Mouse (Mus musculus): ENCODE measurements around the gene Fibin.
A peak's percentile ranks its signal among the peaks of the same experiment; 100 is the strongest.

Fibin gene

GRCm38 (mm10) chr2:110362432-110363283 is at the start of gene Fibin:
Fibin (minus strand) TSS chr2:110363183.
- DNase-seq (ENCODE audit: low spot score in 2 of 2), result peak in 1 of 2 experiments; percentile 50

GRCm38 (mm10) chr2:110411428-110411827 is 48.4 kb upstream of the Fibin start:
- no peak for DNase-seq (ENCODE audit: low spot score in 2 of 2)

GRCm38 (mm10) chr2:110408757-110409156 is 45.8 kb upstream of the Fibin start:
- DNase-seq (ENCODE audit: low spot score in 2 of 2), result no peak

GRCm38 (mm10) chr2:110392714-110393336 is 29.8 kb upstream of the Fibin start:
- DNase-seq (ENCODE audit: low spot score in 2 of 2), result no peak

- no peak for DNase-seq (ENCODE audit: low spot score in 2 of 2)
Measured at GRCm38 (mm10) chr2:110390736-110391409, 27.9 kb upstream of the Fibin start.

- DNase-seq (ENCODE audit: low spot score in 2 of 2), result no peak
Measured at GRCm38 (mm10) chr2:110379811-110380210, 16.8 kb upstream of the Fibin start.

GRCm38 (mm10) chr2:110376660-110377059 is 13.7 kb upstream of the Fibin start:
- no peak for DNase-seq (ENCODE audit: low spot score in 2 of 2)

- no peak for DNase-seq (ENCODE audit: low spot score in 2 of 2)
Measured at GRCm38 (mm10) chr2:110375475-110375874, 12.5 kb upstream of the Fibin start.

GRCm38 (mm10) chr2:110373186-110373585 is 10.2 kb upstream of the Fibin start:
- no peak for DNase-seq (ENCODE audit: low spot score in 2 of 2)

GRCm38 (mm10) chr2:110367382-110367887 is 4.5 kb upstream of the Fibin start:
- no peak for DNase-seq (ENCODE audit: low spot score in 2 of 2)

GRCm38 (mm10) chr2:110365401-110365800 is 2.4 kb upstream of the Fibin start:
- no peak for DNase-seq (ENCODE audit: low spot score in 2 of 2)

- DNase-seq (ENCODE audit: low spot score in 2 of 2), result no peak
Measured at GRCm38 (mm10) chr2:110363855-110364254, 872 bp upstream of the Fibin start.

- DNase-seq (ENCODE audit: low spot score in 2 of 2), result no peak
Measured at GRCm38 (mm10) chr2:110353302-110353970, 9.5 kb downstream of the Fibin start.

- DNase-seq (ENCODE audit: low spot score in 2 of 2), result no peak
Measured at GRCm38 (mm10) chr2:110351843-110352251, 11.1 kb downstream of the Fibin start.

GRCm38 (mm10) chr2:110351406-110351805 is 11.6 kb downstream of the Fibin start:
- DNase-seq (ENCODE audit: low spot score in 2 of 2), result no peak

- no peak for DNase-seq (ENCODE audit: low spot score in 2 of 2)
Measured at GRCm38 (mm10) chr2:110328953-110329352, 34.0 kb downstream of the Fibin start.

GRCm38 (mm10) chr2:110319949-110320348 is 43.0 kb downstream of the Fibin start:
- no peak for DNase-seq (ENCODE audit: low spot score in 2 of 2)

GRCm38 (mm10) chr2:110319266-110319665 is 43.7 kb downstream of the Fibin start:
- no peak for DNase-seq (ENCODE audit: low spot score in 2 of 2)

- no peak for DNase-seq (ENCODE audit: low spot score in 2 of 2)
Measured at GRCm38 (mm10) chr2:110318719-110319118, 44.3 kb downstream of the Fibin start.

- DNase-seq (ENCODE audit: low spot score in 2 of 2), result no peak
Measured at GRCm38 (mm10) chr2:110316116-110316883, 46.7 kb downstream of the Fibin start.

Measured in urinary bladder, postnatal 4 days (tissue).